Mouse (Mus musculus): Measurements from ENCODE around the gene Elovl1.

GRCm38 (mm10) chr4:118471281-118471680, 43.4 kb downstream of the Elovl1 start:
- TF ChIP-seq CTCF (IDR thresholded peaks at IDR 0.05; ENCODE audit: low read depth) (no peak), EP300 (IDR thresholded peaks at IDR 0.05; ENCODE audit: low read depth) (no peak)

Data from liver, postnatal 0 days (tissue).